Mouse (Mus musculus) cerebellum, adult 11 months (tissue): ENCODE measurements at regions not wholly inside any gene's neighbourhood (a gene's known extent, or its start where the extent isn't known, plus 50 kb on each side); places are given as distances from the start of the nearest gene placed in this dataset.
"Not testable (repeated sequence)": the region's sequence is repeated elsewhere in the genome, so short reads cannot be mapped to it uniquely, and the experiment has no call there.

Experiments
- DNase-seq: peaks from one replicate; pipeline ENCODE4 v3.0.0; 2022

GRCm38 (mm10) chr4:53261556-53262140 lies 102.0 kb upstream of the Abca1 start:
- DNase-seq: no peak

GRCm38 (mm10) chr4:53258975-53259374 lies 99.3 kb upstream of the Abca1 start:
- DNase-seq: no peak

- no peak for DNase-seq
Measured at GRCm38 (mm10) chr4:53256996-53257395, 97.3 kb upstream of the Abca1 start.

- no peak for DNase-seq
Measured at GRCm38 (mm10) chr4:53254483-53254882, 94.8 kb upstream of the Abca1 start.

GRCm38 (mm10) chr4:53253680-53254079 lies 94.0 kb upstream of the Abca1 start:
- no peak for DNase-seq

GRCm38 (mm10) chr4:53250325-53250724 lies 90.6 kb upstream of the Abca1 start:
- no peak for DNase-seq

- DNase-seq: no peak
Measured at GRCm38 (mm10) chr4:53246083-53246747, 86.5 kb upstream of the Abca1 start.

GRCm38 (mm10) chr4:53245553-53245952 lies 85.9 kb upstream of the Abca1 start:
- DNase-seq: no peak

- DNase-seq: not testable (repeated sequence)
Measured at GRCm38 (mm10) chr4:53243473-53243872, 83.8 kb upstream of the Abca1 start.

GRCm38 (mm10) chr4:53239856-53240255 lies 80.2 kb upstream of the Abca1 start:
- DNase-seq: no peak

GRCm38 (mm10) chr4:53238314-53239259 lies 78.9 kb upstream of the Abca1 start:
- no peak for DNase-seq

- DNase-seq: no peak
Measured at GRCm38 (mm10) chr4:53235870-53236269, 76.2 kb upstream of the Abca1 start.

GRCm38 (mm10) chr4:53232436-53232835 lies 72.7 kb upstream of the Abca1 start:
- DNase-seq: no peak

- DNase-seq: no peak
Measured at GRCm38 (mm10) chr4:53231867-53232266, 72.2 kb upstream of the Abca1 start.

- no peak for DNase-seq
Measured at GRCm38 (mm10) chr4:53231046-53231445, 71.4 kb upstream of the Abca1 start.

GRCm38 (mm10) chr4:53228444-53228843 lies 68.7 kb upstream of the Abca1 start:
- DNase-seq: no peak

- no peak for DNase-seq
Measured at GRCm38 (mm10) chr4:53227771-53228170, 68.1 kb upstream of the Abca1 start.

- no peak for DNase-seq
Measured at GRCm38 (mm10) chr4:53227071-53227470, 67.4 kb upstream of the Abca1 start.

- DNase-seq: no peak
Measured at GRCm38 (mm10) chr4:53226376-53226775, 66.7 kb upstream of the Abca1 start.

GRCm38 (mm10) chr4:53223379-53223778 lies 63.7 kb upstream of the Abca1 start:
- DNase-seq: no peak

- DNase-seq: no peak
Measured at GRCm38 (mm10) chr4:53220809-53221208, 61.1 kb upstream of the Abca1 start.

- no peak for DNase-seq
Measured at GRCm38 (mm10) chr4:53219351-53219750, 59.7 kb upstream of the Abca1 start.

GRCm38 (mm10) chr4:53218752-53219151 lies 59.1 kb upstream of the Abca1 start:
- DNase-seq: no peak

GRCm38 (mm10) chr4:53218291-53218640 lies 58.6 kb upstream of the Abca1 start:
- DNase-seq: no peak
